Mouse (Mus musculus): ENCODE results near the gene Hspa2.

DNA sequence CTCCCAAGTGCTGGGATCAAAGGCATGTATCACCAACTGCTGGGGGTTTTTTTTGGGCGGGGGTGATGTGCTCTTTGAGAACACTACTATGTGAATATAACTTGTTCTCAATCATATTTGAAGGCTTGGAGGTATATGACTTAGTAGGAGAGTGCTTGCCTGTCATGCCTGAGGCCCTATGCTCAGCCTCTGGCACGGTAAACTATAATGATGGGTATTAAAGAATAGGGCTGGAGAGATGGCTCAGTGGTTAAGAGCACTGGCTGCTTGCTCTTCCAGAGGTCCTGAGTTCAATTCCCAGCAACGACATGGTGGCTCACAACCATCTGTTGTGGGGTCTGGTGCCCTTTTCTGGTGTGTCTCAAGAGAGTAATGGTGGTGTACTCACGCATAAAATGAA lies 29.1 kb upstream of the Hspa2 start:
- no peak for TF ChIP-seq CTCF (IDR thresholded peaks at IDR 0.05; ENCODE audit: low read depth, low read length)
- no peak for TF ChIP-seq POLR2A (IDR thresholded peaks at IDR 0.05; ENCODE audit: extremely low read depth, insufficient read depth, low read length)

All from liver, adult 2 months (tissue).